Mouse (Mus musculus) cerebral cortex, adult 2 months (tissue): Measurements from ENCODE around the gene Gcm1.

Experiments used
- WGBS: fragments of 180-500 bp; shearing (Covaris S2); methylation state at CpG from one replicate; pipeline ENCODE4 v1.1.7; 2018; 5-methylcytosine and 5-hydroxymethylcytosine counted together

The Gcm1 gene

GRCm38 (mm10) chr9:78046755-78047154, 5.0 kb upstream of the Gcm1 start:
- WGBS = 72% methylated on average over 20 of the region's 20 CpGs

- 59% methylated on average over 5 of the region's 5 CpGs for WGBS
Measured at GRCm38 (mm10) chr9:78050452-78050970, 1.2 kb upstream of the Gcm1 start.

- 87% methylated on average over 8 of the region's 8 CpGs for WGBS
Measured at GRCm38 (mm10) chr9:78053821-78054220, 2.1 kb downstream of the Gcm1 start.

DNA sequence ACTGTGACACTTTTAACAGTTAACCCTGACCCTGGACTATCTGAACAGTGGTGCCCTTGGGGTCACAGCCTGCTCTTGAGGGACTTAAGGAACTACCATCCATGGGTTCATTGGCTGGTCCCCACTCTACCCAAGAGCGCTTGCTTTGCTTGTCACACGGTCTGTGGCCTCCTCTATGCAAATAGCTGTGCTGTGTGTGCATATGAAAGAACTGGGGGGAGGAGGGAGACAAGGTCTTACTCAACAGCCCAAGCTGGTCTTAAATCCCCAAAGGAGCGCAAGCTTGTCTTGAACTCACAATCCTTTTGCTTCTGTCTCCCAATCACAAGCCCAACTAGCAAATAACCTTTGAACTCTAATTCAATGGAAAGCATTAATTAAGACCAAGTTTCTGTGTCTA, 2.6 kb downstream of the Gcm1 start:
- WGBS = 94% methylated on average over 3 of the region's 3 CpGs

DNA sequence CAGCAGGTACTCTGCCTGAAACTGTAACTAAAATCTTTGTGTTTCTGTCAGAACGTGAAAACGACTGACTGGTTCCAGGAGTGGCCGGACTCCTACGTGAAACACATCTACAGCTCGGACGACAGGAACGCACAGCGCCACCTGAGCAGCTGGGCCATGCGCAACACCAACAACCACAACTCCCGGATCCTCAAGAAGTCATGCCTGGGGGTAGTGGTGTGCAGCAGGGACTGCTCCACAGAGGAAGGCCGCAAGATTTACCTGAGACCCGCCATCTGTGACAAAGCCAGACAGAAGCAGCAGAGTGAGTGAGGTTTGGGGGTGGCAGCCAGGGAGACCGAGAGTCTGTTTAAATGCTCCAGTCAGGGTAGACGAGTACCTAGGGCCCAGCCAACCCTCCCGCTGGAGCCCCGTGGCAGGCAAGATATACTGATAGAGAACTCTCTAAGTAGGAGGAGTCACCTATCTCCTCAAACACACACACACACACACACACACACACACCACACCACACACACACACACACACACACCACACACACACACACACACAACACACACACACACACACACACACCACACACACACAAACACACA, 7.9 kb downstream of the Gcm1 start:
- 88% methylated on average over 16 of the region's 16 CpGs for WGBS

GRCm38 (mm10) chr9:78062392-78062791, 10.7 kb downstream of the Gcm1 start:
- WGBS = 90% methylated on average over 9 of the region's 9 CpGs

GRCm38 (mm10) chr9:78064121-78064520, 12.4 kb downstream of the Gcm1 start:
- 83% methylated on average over 10 of the region's 10 CpGs for WGBS

DNA sequence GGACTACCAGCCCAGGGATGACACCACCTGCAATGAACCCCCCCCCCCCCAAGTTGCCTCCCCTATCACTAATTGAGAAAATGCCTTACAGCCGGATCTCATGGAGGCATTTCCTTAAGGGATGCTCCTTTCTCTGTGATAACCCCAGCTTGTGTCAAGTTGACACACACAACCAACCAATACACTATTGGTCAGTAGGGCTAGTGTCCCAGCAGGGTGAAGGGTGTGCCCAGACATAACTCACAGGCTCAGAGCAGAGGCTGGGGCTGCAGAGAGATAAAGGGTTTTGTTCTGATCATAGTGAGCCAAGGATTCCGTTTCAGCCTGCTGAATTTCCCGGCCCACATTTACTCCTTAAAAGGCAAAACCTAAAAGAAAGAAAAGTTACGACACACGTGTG, 18.8 kb downstream of the Gcm1 start:
- 67% methylated on average over 5 of the region's 5 CpGs for WGBS

DNA sequence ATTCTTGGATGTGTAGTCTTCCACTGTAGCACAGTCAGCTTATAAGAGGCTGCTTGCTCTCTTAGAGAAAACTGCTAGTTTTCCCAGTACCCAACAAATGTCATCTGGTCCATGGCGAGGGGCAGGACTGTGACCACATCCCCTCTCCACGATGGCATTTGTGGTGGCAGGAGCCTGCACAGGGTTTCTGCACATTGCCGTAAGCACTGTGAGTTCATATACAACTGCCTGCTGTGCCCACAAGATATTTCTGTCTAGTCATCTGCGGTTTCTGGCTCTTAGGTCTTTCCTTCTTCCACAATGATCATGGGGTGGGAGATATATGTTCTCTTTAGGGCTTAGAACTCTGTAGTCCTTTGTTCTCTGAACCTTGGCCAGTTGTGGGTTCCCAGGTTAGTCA, 19.9 kb downstream of the Gcm1 start:
- 94% methylated on average over 4 of the region's 4 CpGs for WGBS

DNA sequence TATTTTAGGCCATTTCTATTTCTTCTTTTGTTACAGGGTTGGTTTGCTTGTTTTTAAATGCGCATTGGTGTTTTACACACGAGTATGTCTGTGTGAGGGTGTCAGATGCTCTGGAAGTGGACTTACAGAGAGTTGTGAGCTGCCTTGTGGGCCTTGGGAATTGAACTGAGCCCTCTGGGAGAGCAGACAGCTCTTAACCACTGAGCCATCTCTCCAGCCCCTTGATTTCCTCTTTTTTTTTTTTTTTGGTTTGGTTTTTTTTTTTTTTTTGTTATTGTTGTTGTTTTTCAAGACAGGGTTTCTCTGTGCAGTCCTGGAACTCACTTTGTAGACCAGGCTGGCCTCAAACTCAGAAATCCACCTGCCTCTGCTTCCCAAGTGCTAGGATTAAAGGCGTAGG, 21.6 kb downstream of the Gcm1 start:
- WGBS = 82% methylated on average over 3 of the region's 3 CpGs

GRCm38 (mm10) chr9:78073713-78074340, 22.1 kb downstream of the Gcm1 start:
- WGBS = 87% methylated on average over 13 of the region's 13 CpGs

GRCm38 (mm10) chr9:78075256-78075655, 23.5 kb downstream of the Gcm1 start:
- WGBS = 94% methylated on average over 3 of the region's 3 CpGs

- 31% methylated on average over 2 of the region's 2 CpGs for WGBS
Measured at GRCm38 (mm10) chr9:78078240-78078639, 26.5 kb downstream of the Gcm1 start.

DNA sequence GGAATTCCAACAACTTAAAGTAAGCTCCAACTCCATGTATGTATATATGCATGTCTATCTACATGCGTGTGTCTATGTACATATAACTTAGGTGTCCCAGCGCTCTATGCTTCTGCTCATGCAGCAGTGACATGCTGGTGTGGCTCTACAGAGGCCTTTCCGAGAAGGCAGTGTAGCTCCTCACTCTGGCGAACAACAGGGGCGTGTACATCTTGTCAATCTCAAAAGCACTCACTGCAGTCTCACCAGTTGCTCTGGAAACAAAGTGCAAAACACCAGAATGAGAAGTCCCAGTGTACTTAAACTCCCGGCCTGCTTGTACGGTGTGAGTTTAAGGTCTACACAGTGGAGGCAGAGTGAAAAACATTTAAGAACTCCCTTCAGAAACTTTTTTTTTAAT, 30.1 kb downstream of the Gcm1 start:
- 84% methylated on average over 7 of the region's 7 CpGs for WGBS

DNA sequence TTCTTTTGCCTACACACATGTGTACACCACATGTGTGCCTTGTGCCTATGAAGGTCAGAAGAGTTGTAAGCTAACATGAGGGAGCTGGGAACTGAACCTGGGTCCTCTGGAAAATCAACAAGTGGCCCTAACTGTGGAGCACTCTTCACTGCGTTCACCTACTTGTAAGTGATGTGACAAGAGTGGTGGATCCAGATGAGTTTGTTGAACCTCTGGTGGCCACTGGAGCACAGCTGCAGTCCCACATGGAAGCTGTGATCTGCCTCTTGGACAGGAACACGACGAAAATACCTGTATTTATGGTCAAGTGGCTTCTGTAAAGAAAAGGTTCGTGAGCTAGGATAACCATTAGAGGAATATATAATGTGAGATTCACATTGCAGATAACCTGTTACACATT, 32.6 kb downstream of the Gcm1 start:
- 91% methylated on average over 4 of the region's 4 CpGs for WGBS

DNA sequence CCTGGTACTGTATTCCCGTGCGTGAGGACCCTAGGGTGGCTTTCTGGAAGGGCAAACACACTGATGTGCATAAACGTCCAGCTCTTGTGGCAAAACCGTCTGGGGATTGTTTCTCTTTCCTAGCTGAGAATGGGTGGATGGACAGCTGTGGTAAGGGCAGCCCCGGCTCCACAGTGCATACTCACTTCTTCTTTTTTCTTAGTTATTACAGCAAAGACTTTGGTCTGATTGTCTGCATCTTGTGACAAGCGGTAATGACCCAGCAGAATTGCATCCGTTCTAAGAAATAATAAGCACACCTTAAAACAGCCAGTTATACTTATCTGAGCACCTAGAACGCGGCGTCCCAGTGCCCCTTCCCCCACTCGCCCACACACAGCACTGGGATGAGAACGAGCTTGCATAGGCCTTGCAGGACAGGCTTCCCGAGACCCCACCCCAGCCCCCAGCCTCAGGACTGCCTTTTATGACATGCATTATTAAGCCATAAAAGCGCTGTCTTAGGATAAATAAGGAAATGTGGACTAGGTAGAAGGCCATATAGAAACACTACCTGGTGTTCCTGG, 34.1 kb downstream of the Gcm1 start:
- 85% methylated on average over 14 of the region's 14 CpGs for WGBS

GRCm38 (mm10) chr9:78087751-78088150, 36.0 kb downstream of the Gcm1 start:
- 91% methylated on average over 9 of the region's 9 CpGs for WGBS

GRCm38 (mm10) chr9:78088521-78088920, 36.8 kb downstream of the Gcm1 start:
- WGBS = 68% methylated on average over 4 of the region's 4 CpGs

DNA sequence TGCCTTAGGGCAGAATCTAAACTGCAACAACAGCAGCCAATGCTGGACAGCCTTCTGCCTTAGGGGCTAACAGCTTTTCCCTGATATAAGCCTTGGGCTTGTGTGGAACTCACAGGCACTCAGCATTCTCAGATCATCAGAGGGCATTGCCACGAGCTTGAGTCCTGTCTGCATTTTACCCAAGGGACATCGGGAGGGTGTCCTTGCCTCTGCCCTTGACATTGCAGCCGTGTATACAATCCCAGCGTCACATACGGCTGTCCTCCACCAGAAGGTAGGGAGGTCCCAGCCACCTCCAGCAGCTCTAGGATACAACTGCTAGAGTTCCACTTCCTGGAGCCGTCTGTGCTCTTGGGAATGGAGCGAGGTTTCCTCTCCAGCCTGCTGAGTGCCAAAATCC, 37.2 kb downstream of the Gcm1 start:
- WGBS = 59% methylated on average over 7 of the region's 7 CpGs

DNA sequence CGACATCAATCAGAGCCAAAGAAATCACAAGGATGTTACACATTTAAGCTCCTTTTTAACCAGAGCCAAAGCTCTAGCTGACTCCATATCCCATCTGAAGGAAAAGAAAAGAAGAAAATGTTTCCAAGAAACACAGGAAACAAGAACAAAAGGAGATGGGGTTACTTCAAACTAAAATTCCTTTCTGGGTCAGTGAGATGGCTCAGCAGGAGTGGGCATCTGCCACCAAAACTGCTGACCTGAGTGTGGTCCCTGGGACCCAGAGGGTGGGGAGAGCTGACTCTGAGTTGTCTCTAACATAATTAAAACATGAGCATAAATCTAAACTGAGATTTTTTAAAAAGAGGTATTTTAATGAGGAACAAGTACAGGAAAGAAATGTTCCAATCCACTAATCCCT, 38.2 kb downstream of the Gcm1 start:
- 30% methylated on average over 1 of the region's 1 CpGs for WGBS

GRCm38 (mm10) chr9:78090596-78090995, 38.9 kb downstream of the Gcm1 start:
- 94% methylated on average over 3 of the region's 3 CpGs for WGBS

GRCm38 (mm10) chr9:78095686-78096085, 44.0 kb downstream of the Gcm1 start:
- 92% methylated on average over 12 of the region's 12 CpGs for WGBS

GRCm38 (mm10) chr9:78096376-78096775, 44.7 kb downstream of the Gcm1 start:
- WGBS = 98% methylated on average over 6 of the region's 6 CpGs
